Mouse (Mus musculus): ENCODE measurements around the gene Hcn3. TPM values are rescaled to one million over a fixed set of nuclear protein-coding genes. Genes with fewer than 3 reads are reported as not detected.

The Hcn3 gene
- polyA plus RNA-seq, 1 experiment: 14.5 TPM

DNA sequence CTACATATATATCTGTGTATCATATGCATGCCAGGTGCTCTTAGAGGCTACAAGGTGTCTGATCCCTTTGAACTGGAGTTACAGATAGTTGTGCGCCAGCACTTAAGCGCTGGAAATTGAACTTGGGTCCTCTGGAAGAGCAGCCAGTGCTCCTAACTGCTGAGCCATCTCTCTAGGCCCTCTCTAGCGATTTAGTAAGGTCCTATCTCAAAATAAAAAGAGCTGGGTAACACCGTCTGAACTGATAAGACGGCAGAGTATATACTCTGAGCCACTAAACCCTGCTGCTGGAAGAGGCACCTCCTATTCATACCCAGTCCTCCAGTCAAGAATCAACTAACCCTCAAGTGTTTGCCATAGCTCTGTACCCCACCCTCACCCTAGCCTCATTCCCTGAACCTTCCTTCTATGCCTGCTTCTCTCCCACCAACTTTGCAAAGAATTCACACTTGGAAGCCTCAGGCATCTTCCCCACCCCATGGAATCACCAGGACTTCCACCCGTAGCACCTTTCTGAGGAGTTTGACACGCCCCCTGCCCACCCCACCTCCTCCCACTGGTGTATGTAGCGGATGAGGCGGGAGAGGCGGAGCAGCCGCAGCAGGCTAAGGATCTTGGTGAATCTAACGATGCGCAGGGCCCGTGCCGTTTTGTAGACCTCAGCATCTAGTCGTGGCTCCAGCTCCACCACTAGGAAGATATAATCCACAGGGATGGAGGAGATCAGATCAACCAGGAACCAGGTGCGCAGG is 7.7 kb downstream of the Hcn3 start:
- TF ChIP-seq POLR2A (IDR thresholded peaks at IDR 0.05; ENCODE audit: extremely low read depth, insufficient read depth, low read length) (no peak), CTCF (IDR thresholded peaks at IDR 0.05; ENCODE audit: extremely low read depth, insufficient read depth, low read length) (no peak)

DNA sequence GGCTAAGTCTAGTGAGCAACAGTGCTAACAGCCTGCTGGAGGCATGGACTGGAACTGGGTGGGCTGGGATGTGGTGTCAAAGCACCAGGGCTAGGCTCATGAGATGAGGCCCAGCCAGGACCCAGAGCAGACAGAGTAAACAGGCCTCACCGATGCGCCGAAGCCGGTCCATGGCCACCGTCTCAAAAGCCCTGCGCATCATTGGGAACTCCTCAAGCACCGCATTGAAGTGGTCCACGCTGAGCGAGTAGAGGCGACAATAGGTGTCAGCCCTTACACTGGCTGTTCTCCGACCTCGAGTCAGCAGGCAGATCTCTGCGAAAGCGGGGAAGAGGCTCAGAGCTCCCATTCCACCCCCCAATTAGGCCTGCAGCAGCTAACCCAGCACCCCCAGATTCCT is 11.4 kb downstream of the Hcn3 start:
- no peaks in the 10 kb centered on the region for H3K4me1 ChIP-seq (ENCODE audit: control insufficient read depth, insufficient read depth, low read length)
- TF ChIP-seq CTCF (IDR thresholded peaks at IDR 0.05; ENCODE audit: extremely low read depth, insufficient read depth, low read length) (no peak), POLR2A (IDR thresholded peaks at IDR 0.05; ENCODE audit: extremely low read depth, insufficient read depth, low read length) (no peak)
- no peak overlapping the region for H3K27ac ChIP-seq (ENCODE audit: insufficient read depth, low read length)
- no peak overlapping the region for H3K4me3 ChIP-seq (ENCODE audit: insufficient read depth, low read length)

More for the DNA sequence above, 7.7 kb downstream of the Hcn3 start:
- no peak overlapping the region for H3K4me3 ChIP-seq (ENCODE audit: insufficient read depth, low read length)
- H3K4me1 ChIP-seq (ENCODE audit: control insufficient read depth, insufficient read depth, low read length): no peaks in the 10 kb centered on the region
- H3K27ac ChIP-seq (ENCODE audit: insufficient read depth, low read length): no peak overlapping the region

DNA sequence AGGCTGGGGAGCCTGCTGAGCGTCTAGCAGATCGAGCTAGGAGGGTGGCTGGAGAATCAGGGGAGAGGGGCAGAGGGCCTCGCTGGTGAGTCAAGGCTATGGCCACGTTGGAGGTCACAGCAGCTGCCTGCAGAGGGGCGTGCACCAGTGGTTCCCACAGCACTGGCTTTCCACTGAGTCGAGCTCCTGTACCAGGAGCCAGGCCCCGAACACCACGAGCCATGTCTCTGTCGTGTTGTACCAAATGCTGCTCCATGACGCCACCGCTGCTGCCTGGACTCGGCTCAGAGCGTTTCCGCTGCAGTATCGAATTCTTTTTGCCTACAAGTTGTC is 12.1 kb downstream of the Hcn3 start:
- H3K4me3 ChIP-seq (ENCODE audit: insufficient read depth, low read length): no peak overlapping the region

DNA sequence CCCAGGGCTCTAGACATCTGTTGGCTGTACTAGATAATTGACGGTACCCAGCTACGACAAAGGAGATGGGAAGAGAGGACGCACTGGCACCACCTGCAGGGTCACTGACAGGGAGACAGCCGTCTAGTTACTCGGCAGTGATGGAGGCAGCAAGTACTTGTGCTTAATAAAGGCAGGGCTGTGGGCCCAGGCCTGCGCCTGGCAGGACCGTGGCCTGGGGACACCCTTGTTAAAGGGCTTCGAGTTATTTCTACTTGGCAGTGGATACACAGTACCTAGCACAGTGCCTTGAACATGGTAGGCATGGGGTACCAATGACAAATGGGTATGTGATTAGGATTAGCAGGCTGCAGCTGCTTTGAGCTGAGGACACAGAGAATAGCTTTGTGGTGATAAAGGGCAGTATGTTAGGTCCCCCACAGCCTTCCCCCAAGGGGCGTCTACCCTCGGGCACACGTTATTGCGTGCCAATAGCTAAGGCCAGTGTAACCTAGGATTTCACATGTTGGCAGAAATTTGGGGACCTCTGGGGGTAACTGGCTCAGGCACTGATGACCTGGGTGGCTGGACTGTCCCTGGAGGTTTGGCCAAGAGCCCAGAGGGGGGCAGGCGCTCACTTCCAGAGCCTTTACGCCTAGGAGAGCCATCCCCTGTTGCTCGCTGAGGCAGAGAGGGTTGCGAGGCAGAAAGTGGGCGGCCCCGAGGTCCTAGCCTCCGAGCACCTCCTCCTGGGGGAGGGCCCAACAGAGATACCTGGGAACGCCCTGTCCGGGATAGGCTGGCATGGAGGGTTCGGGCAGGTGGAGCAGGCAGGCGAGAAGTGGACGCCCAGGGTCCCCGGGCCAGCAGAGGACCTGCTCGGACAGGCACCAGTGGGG is 12.7 kb downstream of the Hcn3 start:
- no peak overlapping the region for H3K4me3 ChIP-seq (ENCODE audit: insufficient read depth, low read length)
- TF ChIP-seq POLR2A (IDR thresholded peaks at IDR 0.05; ENCODE audit: extremely low read depth, insufficient read depth, low read length) (no peak), CTCF (IDR thresholded peaks at IDR 0.05; ENCODE audit: extremely low read depth, insufficient read depth, low read length) (no peak)
- no peaks in the 10 kb centered on the region for H3K4me1 ChIP-seq (ENCODE audit: control insufficient read depth, insufficient read depth, low read length)
- no peak overlapping the region for H3K27ac ChIP-seq (ENCODE audit: insufficient read depth, low read length)

More for the DNA sequence above, 12.1 kb downstream of the Hcn3 start:
- Histone ChIP-seq H3K4me1 (ENCODE audit: control insufficient read depth, insufficient read depth, low read length) (no peaks in the 10 kb centered on the region), H3K27ac (ENCODE audit: insufficient read depth, low read length) (no peak overlapping the region)
- no peak for TF ChIP-seq POLR2A (IDR thresholded peaks at IDR 0.05; ENCODE audit: extremely low read depth, insufficient read depth, low read length)
- no peak for TF ChIP-seq CTCF (IDR thresholded peaks at IDR 0.05; ENCODE audit: extremely low read depth, insufficient read depth, low read length)

DNA sequence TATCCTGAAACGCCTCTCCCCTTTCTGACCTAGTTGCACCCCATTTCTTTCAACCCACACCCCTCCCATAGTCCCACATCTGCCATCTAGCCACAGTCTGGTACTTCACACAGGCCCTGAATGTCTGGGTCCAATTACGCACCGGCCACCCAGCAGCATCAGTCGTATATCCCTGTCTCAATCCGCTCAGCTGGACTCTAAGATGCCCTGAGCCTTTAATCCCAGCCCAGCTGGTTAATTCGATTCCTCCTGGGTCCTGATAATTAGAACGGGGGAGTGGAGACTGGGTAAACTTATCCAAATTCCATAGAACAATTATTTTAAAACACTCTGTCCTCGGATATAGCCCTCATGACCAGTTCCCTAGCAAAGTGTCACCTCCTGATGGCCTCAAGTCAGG is 14.4 kb downstream of the Hcn3 start:
- TF ChIP-seq POLR2A (IDR thresholded peaks at IDR 0.05; ENCODE audit: extremely low read depth, insufficient read depth, low read length) (no peak), CTCF (IDR thresholded peaks at IDR 0.05; ENCODE audit: extremely low read depth, insufficient read depth, low read length) (no peak)
- H3K4me1 ChIP-seq (ENCODE audit: control insufficient read depth, insufficient read depth, low read length): no peaks in the 10 kb centered on the region
- no peak overlapping the region for H3K4me3 ChIP-seq (ENCODE audit: insufficient read depth, low read length)
- H3K27ac ChIP-seq (ENCODE audit: insufficient read depth, low read length): no peak overlapping the region

DNA sequence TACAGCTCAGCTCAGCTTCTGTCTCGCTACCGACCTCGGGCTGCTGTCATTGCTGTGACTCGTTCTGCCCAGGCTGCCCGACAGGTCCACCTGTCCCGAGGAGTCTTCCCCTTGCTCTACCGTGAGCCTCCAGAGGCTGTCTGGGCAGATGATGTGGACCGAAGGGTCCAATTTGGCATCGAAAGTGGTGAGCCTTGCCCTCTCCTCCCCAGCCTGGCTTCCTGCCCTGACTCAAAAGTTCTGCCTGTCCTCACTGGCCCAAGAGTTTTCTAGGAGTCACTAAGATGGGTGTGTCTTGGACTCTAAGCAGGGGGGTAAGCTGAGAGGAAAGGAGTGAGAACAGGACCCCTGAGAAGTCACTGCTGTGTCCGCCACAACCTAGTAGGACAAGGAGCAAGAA is 15.2 kb downstream of the Hcn3 start:
- Histone ChIP-seq H3K4me3 (ENCODE audit: insufficient read depth, low read length) (no peak overlapping the region), H3K27ac (ENCODE audit: insufficient read depth, low read length) (no peak overlapping the region), H3K4me1 (ENCODE audit: control insufficient read depth, insufficient read depth, low read length) (no peaks in the 10 kb centered on the region)
- TF ChIP-seq CTCF (IDR thresholded peaks at IDR 0.05; ENCODE audit: extremely low read depth, insufficient read depth, low read length): no peak
- no peak for TF ChIP-seq POLR2A (IDR thresholded peaks at IDR 0.05; ENCODE audit: extremely low read depth, insufficient read depth, low read length)

DNA sequence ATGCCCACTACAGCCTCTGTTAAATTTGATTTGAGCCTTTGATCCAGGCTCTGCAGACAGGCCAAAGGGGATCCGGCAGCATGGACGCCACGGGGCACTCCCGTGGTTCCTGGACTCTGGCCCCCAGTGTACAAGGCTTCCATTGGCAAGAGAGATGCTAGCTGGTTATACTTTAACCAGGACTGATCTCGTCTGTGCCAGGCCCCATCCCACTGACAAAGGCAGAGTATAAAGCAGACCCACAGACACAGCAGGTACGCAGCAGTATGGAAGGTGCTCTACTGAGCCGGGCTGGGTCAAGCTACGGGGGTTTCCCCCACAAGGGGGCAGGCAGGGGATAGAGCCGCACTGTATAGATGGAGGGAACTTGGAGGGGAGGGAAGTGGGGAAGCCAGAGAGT is 23.6 kb downstream of the Hcn3 start:
- Histone ChIP-seq H3K27ac (ENCODE audit: insufficient read depth, low read length) (no peak overlapping the region), H3K4me3 (ENCODE audit: insufficient read depth, low read length) (no peak overlapping the region), H3K4me1 (ENCODE audit: control insufficient read depth, insufficient read depth, low read length) (no peaks in the 10 kb centered on the region)
- no peak for TF ChIP-seq CTCF (IDR thresholded peaks at IDR 0.05; ENCODE audit: extremely low read depth, insufficient read depth, low read length)

DNA sequence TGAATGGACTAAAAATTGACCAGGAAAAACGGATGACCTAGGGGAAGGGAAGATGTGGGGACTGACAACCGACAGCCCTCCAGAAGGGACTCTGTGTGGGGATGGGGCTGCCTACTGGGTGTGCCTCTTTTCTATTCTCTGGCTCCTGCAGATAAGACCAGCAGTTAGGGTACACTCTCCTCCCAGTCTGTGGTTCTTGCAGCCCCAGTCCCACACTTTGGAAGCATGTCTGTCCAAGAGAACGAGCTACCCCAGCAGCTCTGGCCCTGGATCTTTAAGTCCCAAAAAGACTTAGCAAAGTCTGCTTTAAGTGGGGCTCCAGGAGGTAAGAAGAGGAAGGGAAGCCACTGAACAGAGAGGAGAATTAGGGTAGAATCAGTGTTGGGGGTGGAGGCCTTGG is 24.0 kb downstream of the Hcn3 start, which contains the start of gene Pklr:
Gene Pklr, plus strand, starts transcription at position 185 of the 400 bp plus-strand sequence.
- H3K27ac ChIP-seq (ENCODE audit: insufficient read depth, low read length): no peak within 1 kb of the TSS
- H3K4me1 ChIP-seq (ENCODE audit: control insufficient read depth, insufficient read depth, low read length): no peaks in the 10 kb centered on the region
- TF ChIP-seq POLR2A (IDR thresholded peaks at IDR 0.05; ENCODE audit: extremely low read depth, insufficient read depth, low read length): no peak
- no peak for TF ChIP-seq CTCF (IDR thresholded peaks at IDR 0.05; ENCODE audit: extremely low read depth, insufficient read depth, low read length)
- no peak within 1 kb of the TSS for H3K4me3 ChIP-seq (ENCODE audit: insufficient read depth, low read length)

DNA sequence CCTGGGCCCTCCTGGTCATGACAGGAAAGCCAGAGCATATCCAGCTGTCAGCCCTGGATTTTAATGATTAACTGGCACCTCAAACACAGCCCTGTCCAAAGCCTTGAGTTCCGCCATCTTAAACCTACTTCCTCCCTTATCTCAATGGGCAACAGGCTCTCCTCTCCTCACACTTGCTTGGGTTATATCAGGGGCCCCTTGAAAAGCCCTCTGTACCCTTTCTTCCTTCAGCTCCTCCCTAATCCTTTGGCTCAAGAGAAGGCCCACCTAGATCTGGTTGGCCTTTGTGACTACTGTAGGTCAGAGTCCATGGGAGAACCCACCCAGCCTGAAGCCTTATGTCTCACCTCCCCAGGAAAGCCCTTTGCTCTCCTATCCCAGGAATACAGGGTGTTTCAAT is 26.2 kb downstream of the Hcn3 start:
- H3K4me3 ChIP-seq (ENCODE audit: insufficient read depth, low read length): no peak overlapping the region
- TF ChIP-seq CTCF (IDR thresholded peaks at IDR 0.05; ENCODE audit: extremely low read depth, insufficient read depth, low read length) (no peak), POLR2A (IDR thresholded peaks at IDR 0.05; ENCODE audit: extremely low read depth, insufficient read depth, low read length) (no peak)
- no peaks in the 10 kb centered on the region for H3K4me1 ChIP-seq (ENCODE audit: control insufficient read depth, insufficient read depth, low read length)
- no peak overlapping the region for H3K27ac ChIP-seq (ENCODE audit: insufficient read depth, low read length)

DNA sequence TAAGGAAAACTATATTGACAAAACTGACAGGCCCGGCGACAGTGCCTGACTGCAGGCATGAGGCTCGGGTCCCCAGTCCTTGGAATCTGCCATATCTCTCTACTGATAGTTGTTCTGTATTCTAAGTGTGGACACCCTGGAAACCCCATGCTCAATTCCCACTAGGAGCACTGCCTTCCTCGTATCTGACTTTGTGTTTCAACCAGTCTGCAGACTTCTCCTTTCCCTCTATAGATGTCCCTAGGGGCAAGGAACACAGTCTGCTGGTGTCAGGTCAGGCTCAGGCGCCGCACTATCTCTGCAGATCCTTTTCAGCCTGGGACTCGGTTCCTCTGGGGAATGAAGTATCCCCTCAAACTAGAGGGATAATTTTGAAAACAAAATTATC is 26.9 kb downstream of the Hcn3 start:
- Histone ChIP-seq H3K27ac (ENCODE audit: insufficient read depth, low read length) (no peak overlapping the region), H3K4me3 (ENCODE audit: insufficient read depth, low read length) (no peak overlapping the region), H3K4me1 (ENCODE audit: control insufficient read depth, insufficient read depth, low read length) (no peaks in the 10 kb centered on the region)
- TF ChIP-seq CTCF (IDR thresholded peaks at IDR 0.05; ENCODE audit: extremely low read depth, insufficient read depth, low read length) (no peak), POLR2A (IDR thresholded peaks at IDR 0.05; ENCODE audit: extremely low read depth, insufficient read depth, low read length) (no peak)
